Mouse (Mus musculus): ENCODE measurements at regions not wholly inside any gene's neighbourhood (a gene's known extent, or its start where the extent isn't known, plus 50 kb on each side); places are given as distances from the start of the nearest gene placed in this dataset.

DNA sequence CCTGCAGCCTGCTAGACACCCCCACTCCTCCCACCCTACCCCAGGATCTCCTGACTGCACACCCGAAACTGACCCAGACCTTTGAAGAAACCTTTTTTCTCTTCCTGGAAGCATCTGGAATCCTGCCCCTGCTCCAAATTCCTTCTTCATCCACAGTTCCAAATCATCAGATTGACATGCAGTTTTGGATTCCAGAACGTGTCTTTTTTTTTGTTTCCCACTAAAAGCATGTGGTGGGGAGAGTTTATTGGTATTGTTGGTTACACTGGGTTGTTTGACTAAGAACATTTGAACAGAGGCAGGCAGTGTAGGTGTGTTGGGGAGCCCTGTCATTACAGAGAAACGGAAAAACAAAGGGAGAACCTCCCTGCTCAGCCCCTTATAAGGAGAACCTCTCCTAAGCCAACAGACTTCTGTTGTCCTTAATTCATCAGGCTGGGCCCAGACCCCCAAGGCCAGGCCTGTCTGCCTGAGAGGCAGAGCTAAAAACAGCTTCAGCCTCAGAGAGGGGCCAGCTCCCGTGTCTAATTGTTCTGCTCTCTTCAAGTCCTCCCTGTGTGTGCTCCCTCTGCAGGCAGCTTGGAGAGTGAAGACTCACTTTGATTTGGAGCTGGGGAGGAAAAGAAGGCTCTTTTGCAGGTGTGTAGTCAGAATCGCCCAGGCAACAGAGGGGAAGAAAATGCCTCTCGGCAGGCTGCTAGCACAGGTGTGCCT lies 187.3 kb upstream of the Cdh5 start:
- no peak for TF ChIP-seq POLR2A (IDR thresholded peaks at IDR 0.05; ENCODE audit: insufficient read length, low read depth)
- no peak for TF ChIP-seq TCF3 (IDR thresholded peaks at IDR 0.05; ENCODE audit: insufficient read length, low read depth)
- no peak for TF ChIP-seq MYOG (IDR thresholded peaks at IDR 0.05; ENCODE audit: control insufficient read depth in 1 of 3, insufficient read depth in 1 of 3, insufficient read length in 2 of 3, low read depth in 2 of 3)
- no peak for TF ChIP-seq MAX (IDR thresholded peaks at IDR 0.05; ENCODE audit: low read depth)
- TF ChIP-seq USF1 (IDR thresholded peaks at IDR 0.05; ENCODE audit: low read depth), result no peak
- no peak for TF ChIP-seq E2F4 (IDR thresholded peaks at IDR 0.05; ENCODE audit: insufficient read depth)
- no peak for TF ChIP-seq MYOD1 (IDR thresholded peaks at IDR 0.05; ENCODE audit: control insufficient read depth in 1 of 3, insufficient read length in 2 of 3, low read depth in 2 of 3)
- TF ChIP-seq TCF12 (IDR thresholded peaks at IDR 0.05; ENCODE audit: insufficient read depth, poor library complexity, severe bottlenecking), result no peak
- no peak for TF ChIP-seq CEBPB (IDR thresholded peaks at IDR 0.05; ENCODE audit: insufficient read depth, poor library complexity, severe bottlenecking)
- no peak for TF ChIP-seq POLR2AphosphoS2 (IDR thresholded peaks at IDR 0.05; ENCODE audit: insufficient read length, low read depth)

All from myocyte (in vitro differentiated cells).